Mouse (Mus musculus) macrophage (primary cell): ENCODE results near the gene Ubtf. TPM values are rescaled to one million over a fixed set of nuclear protein-coding genes. Genes with fewer than 3 reads are reported as not detected.

Experiments used
- H3K27ac ChIP-seq: fragments of 350-480 bp; formaldehyde crosslinking; 2 replicates; pipeline ENCODE4 v1.9.0; 2021
- H3K36me3 ChIP-seq: fragments of 350-480 bp; formaldehyde crosslinking; 2 replicates; pipeline ENCODE4 v1.9.0; 2021; ENCODE audit errors: inconsistent target
- H3K4me3 ChIP-seq: fragments of 350-480 bp; formaldehyde crosslinking; 2 replicates; pipeline ENCODE4 v1.9.0; 2021; ENCODE audit errors: inconsistent target
- H3K79me2 ChIP-seq: fragments of 350-480 bp; formaldehyde crosslinking; 2 replicates; pipeline ENCODE4 v1.9.0; 2021; ENCODE audit errors: inconsistent target
- WGBS: methylation state at CpG from one replicate; pipeline ENCODE4 v1.1.7; 2026; ENCODE audit warnings: inconsistent platforms; ENCODE audit not compliant: missing documents; 5-methylcytosine and 5-hydroxymethylcytosine counted together
- polyA plus RNA-seq: library from polyadenylated mRNA; stranded (reverse); fragments of 250-400 nt; gene quantifications from 3 replicates; pipeline ENCODE4 v1.2.4, GENCODE M21; 2018; ENCODE audit warnings: inconsistent platforms

Ubtf gene
- polyA plus RNA-seq, 1 experiment from 2014 or later = 66.0 TPM

GRCm38 (mm10) chr11:102299839-102300238 is 19.7 kb downstream of the Ubtf start:
- Histone ChIP-seq H3K27ac (no peak overlapping the region), H3K36me3 (no peaks in the 10 kb centered on the region), H3K4me3 (no peak overlapping the region), H3K79me2 (peaks cover 10% of the 10 kb centered on the region)
- 13% methylated on average over 1 of the region's 1 CpGs for WGBS

DNA sequence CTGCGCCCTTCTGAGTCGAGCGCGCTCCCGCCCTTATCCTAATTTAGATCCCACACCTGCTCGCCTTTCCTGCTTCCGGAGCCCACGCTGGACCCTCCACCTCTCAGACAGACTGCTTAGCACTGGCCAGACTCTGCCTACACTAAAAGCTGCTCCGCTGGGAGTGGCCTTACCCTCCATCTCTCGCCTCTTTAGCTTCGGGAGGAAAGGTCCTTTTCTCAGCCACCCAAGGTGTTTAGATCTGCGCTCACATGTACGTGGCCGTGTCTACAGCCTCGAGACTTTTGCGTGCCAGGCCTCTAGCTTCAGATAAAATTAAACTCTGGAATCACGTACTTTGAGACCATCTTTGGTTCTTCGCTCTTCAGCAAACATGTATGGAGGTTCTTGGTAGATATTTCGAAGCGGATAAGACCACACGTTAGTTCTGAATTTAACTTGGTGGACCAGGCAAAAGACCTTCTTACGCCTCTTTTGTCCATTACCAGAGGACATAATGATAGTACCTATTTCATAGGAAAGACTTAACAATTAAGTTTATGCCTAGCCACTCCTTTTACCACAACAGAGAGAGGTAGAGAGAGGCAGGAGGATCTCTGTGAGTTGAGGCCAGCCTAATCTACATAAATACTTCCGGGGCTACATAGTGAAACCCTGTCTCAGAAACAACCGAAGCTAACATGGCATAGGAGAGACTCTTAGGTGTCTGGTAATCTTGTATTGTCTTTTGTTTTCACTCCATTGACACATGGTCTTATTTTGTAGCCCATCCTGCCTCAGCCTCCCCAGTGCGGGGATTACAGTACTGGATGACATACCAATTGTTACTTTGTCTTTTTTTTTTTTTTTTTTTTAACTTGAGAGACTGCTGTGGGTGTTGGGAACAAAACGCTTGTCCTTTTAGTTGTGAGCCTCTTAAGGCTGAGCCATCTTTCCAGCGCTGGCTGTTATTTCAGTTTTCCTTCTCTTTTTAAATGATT is 21.7 kb downstream of the Ubtf start:
- 21% methylated on average over 27 of the region's 27 CpGs for WGBS
- Histone ChIP-seq H3K79me2 (peaks cover 26% of the 10 kb centered on the region), H3K36me3 (peaks cover 15% of the 10 kb centered on the region; the same call in 1 of the 2 replicates), H3K4me3 (peak overlapping the region; percentile 76), H3K27ac (peak overlapping the region; percentile 83)

DNA sequence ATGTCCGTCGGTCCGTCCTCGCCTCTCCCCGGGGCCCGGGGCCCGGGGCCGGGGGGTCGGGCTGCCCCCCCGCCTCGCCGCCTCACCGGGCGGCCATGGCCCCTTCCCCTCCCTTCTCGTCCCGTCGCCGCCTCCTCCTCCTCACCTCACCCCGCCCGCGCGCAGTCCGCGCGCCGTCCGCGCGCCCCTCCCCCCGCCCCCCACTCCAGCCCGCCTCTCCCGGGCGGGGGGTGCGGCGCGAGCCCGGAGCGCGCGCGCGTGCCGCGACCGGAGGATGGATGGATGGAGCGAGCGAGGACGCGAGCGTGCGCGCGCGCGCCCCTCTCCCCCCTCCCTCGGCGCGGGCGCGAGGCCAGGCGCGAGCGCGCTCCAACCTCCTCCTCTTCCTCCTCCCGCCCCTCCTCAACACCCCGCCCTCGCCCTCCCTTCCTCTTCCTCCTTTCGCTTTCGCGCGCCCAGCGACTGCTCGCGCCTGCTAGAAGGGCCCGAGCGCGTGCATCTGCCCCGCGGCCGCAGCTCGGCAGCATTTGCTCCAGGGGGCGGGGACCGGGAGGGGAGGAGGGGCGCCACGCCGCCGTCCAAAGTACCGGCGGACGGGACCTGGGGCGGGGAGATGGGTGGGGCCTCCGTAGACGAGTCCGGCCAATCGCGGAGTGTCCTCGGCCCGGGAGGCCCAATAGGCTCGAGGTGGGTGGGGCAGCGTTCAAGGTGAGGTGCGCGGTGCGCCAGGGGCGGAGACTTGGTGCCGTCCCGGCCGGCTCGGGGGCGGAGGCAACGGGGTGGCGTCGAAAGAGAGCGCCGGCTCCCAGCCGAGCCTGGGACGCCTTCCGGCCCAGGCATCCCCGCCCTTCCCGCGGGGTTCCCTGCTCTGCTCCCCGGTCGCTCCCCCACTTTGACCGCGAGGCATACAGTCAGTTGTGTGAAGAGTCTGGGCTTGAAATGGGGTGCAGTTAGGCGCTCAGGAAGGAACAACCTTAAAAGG is 22.8 kb downstream of the Ubtf start, which contains the start of gene Atxn7l3:
Atxn7l3 (minus strand) TSS at position 141 of the 982 bp plus-strand sequence.
- WGBS = 3% methylated on average over 66 of the region's 125 CpGs
- Histone ChIP-seq H3K4me3 (peak within 1 kb of the TSS; percentile 76), H3K36me3 (peaks cover 26% of the 10 kb centered on the region), H3K79me2 (peaks cover 26% of the 10 kb centered on the region), H3K27ac (peak within 1 kb of the TSS; percentile 84)

- Histone ChIP-seq H3K36me3 (peaks cover 36% of the 10 kb centered on the region), H3K27ac (peak overlapping the region; percentile 84), H3K79me2 (peaks cover 26% of the 10 kb centered on the region), H3K4me3 (peak overlapping the region; percentile 73)
- 2% methylated on average over 45 of the region's 73 CpGs for WGBS
Measured at GRCm38 (mm10) chr11:102295598-102296471, 23.7 kb downstream of the Ubtf start.

DNA sequence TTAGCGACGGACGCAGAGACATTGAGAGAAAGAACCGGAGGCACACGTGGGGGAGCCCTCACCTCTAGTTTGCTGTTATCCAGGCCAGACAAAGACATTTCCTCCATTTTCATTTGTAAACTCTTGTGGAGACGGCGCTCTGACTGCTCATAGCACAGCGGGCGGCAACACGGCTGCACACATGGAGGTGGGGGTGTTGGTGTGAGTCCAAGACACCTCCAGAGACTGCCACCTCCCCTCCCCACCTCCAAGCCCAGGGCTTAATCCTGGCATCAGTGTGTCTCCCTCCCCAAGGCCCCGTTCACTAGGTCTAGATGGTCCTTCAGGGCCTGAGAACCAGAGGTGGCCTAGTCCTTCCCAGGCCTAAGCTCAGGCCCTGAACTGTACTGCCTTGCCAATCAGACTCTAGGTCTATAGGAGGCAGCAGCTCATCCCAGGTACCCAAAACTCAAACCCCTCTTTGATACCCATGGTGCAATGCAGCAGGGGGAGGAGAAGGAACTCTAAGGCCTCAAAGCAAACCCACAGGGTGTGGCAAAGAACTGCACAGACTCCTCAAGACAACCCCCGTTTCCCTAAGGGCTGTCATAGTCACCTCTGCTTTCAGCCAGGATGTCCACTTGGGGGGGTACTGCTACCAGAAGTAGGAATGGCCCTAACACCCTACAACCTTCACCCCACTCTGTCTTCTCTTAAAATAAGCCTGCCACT is 24.5 kb downstream of the Ubtf start:
- WGBS = 84% methylated on average over 12 of the region's 12 CpGs
- Histone ChIP-seq H3K27ac (peak overlapping the region; percentile 84), H3K79me2 (peaks cover 26% of the 10 kb centered on the region), H3K36me3 (peaks cover 38% of the 10 kb centered on the region), H3K4me3 (peak overlapping the region; percentile 73)

- Histone ChIP-seq H3K36me3 (peaks cover 38% of the 10 kb centered on the region), H3K79me2 (peaks cover 26% of the 10 kb centered on the region), H3K27ac (no peak overlapping the region), H3K4me3 (no peak overlapping the region)
- WGBS = 85% methylated on average over 5 of the region's 5 CpGs
Measured at GRCm38 (mm10) chr11:102294416-102294815, 25.1 kb downstream of the Ubtf start.

GRCm38 (mm10) chr11:102293971-102294370 is 25.6 kb downstream of the Ubtf start:
- H3K36me3 ChIP-seq = peaks cover 38% of the 10 kb centered on the region
- WGBS = 98% methylated on average over 13 of the region's 13 CpGs
- H3K4me3 ChIP-seq = no peak overlapping the region
- no peak overlapping the region for H3K27ac ChIP-seq
- H3K79me2 ChIP-seq = peaks cover 26% of the 10 kb centered on the region

DNA sequence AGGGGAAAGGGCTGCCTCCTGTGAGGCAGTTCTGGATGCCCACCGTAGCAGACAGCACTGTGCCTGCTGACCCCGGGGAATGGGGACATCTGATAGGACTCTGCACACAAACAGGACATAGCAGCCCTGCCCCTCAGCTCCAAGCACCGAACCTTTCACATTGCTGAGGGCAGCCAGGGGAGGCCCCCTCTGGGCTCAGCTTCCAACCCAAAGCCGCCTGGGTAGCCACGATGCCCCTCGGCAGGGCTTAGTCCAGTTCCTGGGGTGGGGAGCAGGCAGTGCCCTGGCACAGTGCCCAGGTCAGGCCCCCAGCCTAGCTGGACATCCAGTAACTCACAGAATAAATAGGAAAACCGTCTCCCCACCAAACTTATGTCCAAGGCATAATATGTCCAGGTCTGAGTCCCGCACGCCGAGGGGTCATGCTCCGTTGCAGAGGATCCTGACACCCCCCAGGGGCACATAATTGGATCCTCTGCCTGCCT is 28.4 kb downstream of the Ubtf start:
- WGBS = 89% methylated on average over 11 of the region's 11 CpGs
- Histone ChIP-seq H3K27ac (no peak overlapping the region), H3K4me3 (no peak overlapping the region), H3K79me2 (peaks cover 37% of the 10 kb centered on the region), H3K36me3 (peaks cover 49% of the 10 kb centered on the region)

- peaks cover 40% of the 10 kb centered on the region for H3K79me2 ChIP-seq
- 91% methylated on average over 4 of the region's 4 CpGs for WGBS
- H3K4me3 ChIP-seq = no peak overlapping the region
- H3K36me3 ChIP-seq = peaks cover 49% of the 10 kb centered on the region
- H3K27ac ChIP-seq = no peak overlapping the region
Measured at GRCm38 (mm10) chr11:102290141-102290540, 29.4 kb downstream of the Ubtf start.

GRCm38 (mm10) chr11:102289511-102290100 is 29.9 kb downstream of the Ubtf start:
- Histone ChIP-seq H3K79me2 (peaks cover 36% of the 10 kb centered on the region), H3K27ac (no peak overlapping the region), H3K36me3 (peaks cover 49% of the 10 kb centered on the region), H3K4me3 (no peak overlapping the region)
- WGBS = 88% methylated on average over 6 of the region's 6 CpGs

DNA sequence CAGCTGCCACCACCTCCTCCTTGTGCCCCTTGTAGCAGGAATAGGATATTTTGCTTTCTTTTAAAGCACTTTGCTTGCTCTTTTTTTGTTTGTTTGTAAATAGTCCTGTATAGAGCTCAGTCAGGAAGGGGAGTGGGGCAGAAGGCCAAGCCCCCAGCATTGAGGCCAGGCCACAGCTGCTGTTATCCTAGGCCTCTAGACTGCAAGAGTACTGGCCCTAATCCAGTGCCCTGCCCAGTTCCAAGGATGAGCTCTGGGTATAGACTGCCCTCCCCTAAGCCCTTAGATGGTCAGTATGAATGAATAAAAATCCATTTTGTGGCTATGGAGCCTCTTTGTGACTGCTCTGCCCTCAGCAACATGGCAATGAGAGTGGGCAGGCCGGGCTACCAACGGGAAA is 30.6 kb downstream of the Ubtf start:
- Histone ChIP-seq H3K4me3 (no peak overlapping the region), H3K36me3 (peaks cover 43% of the 10 kb centered on the region), H3K79me2 (peaks cover 29% of the 10 kb centered on the region), H3K27ac (no peak overlapping the region)
- WGBS = 83% methylated on average over 2 of the region's 2 CpGs

DNA sequence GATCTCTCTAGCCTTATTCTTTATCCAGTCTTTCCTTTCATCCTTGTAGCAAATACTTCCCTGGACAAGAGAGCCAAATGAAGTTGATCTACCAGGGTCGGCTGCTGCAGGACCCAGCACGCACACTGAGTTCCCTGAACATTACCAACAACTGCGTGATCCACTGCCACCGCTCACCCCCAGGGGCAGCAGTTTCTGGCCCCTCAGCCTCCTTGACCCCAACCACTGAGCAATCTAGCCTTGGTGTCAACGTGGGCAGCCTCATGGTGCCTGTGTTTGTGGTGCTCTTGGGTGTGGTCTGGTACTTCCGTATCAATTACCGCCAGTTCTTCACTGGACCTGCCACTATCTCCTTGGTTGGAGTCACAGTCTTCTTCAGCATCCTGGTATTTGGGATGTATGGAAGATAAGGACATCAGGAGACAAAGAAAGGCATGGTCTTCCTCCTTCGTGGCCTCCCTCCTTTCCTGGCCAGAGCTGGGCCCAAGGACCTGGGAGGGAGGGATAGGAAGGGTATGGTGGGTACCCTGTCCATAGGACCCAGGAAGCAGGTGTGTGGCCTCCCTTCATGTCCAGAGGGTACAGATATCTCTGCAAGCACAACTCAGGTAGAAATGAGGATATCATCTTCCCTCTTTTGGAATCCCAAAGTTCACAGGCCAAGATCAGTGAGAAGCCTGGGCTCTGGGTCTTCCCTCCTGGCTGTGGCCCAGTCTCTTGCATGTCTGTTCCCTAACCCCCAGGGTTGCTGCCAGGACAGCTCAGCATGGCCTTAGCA is 31.3 kb downstream of the Ubtf start:
- peaks cover 37% of the 10 kb centered on the region for H3K36me3 ChIP-seq
- peaks cover 23% of the 10 kb centered on the region for H3K79me2 ChIP-seq
- no peak overlapping the region for H3K4me3 ChIP-seq
- no peak overlapping the region for H3K27ac ChIP-seq
- WGBS = 93% methylated on average over 8 of the region's 8 CpGs
